Mouse (Mus musculus): ENCODE data around the gene Uchl4.

The Uchl4 gene

GRCm38 (mm10) chr9:64278665-64279310, 43.8 kb downstream of the Uchl4 start:
- DNase-seq = no peak

DNA sequence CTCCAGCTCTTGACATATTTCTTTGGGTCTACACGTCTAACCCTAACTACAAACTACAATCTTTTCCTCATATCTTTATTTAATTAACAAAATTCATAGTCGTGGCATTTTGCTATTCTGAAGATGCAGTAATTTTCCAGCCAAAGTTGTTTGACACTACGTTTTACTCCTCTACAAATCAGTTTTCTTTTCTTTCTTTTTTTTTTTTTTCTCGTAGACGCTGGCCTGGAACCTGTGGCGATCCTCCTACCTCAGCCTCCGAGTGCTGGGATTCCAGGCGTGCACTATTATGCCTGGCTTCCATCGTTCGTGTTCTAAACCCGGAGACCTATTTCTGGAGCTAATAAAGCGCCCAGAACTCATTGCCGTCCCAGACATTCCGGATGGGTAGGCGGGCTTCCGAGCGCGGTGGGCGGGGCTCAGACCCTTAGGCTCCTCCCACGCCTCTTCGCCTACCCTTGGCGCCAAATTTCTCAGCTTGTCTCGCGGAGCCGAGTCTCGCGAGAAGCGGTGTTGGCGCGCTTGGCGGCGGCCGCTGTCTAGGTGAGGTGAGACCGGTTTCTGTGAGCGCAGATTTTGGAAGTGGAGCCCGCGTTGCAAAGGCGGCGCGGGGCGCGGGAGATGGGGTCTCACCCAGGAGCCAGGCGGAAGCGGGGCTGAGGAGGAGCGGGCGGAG, 46.2 kb downstream of the Uchl4 start, which contains the start of gene Tipin:
TSS of gene Tipin (plus strand) at position 477 of the 676 bp plus-strand sequence.
- DNase-seq = peak; percentile 93

DNA sequence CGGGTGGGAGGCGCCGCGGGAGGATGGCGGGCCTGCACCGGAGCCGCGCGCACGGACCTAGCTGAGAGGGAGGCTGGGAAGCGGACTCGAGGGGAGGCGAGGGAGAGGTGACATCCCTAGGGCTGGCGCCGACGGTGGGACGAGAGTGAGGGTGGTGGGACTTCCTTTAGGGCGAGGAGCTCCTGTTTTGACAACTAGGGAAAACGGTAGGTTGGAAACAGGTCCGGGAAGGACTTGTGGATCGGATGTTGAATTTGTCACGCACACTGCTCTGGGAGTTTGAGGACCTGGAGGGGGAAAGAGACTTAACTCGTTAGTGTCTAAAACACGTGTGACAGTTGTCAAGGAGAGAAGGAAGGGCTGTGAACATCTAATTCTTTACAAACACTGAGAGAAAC, 46.8 kb downstream of the Uchl4 start:
- no peak for DNase-seq

- no peak for DNase-seq
Observed at GRCm38 (mm10) chr9:64282404-64282987, 47.5 kb downstream of the Uchl4 start.
